ENCODE assay signal across 8 mouse cellular contexts in the genomic region with DNA sequence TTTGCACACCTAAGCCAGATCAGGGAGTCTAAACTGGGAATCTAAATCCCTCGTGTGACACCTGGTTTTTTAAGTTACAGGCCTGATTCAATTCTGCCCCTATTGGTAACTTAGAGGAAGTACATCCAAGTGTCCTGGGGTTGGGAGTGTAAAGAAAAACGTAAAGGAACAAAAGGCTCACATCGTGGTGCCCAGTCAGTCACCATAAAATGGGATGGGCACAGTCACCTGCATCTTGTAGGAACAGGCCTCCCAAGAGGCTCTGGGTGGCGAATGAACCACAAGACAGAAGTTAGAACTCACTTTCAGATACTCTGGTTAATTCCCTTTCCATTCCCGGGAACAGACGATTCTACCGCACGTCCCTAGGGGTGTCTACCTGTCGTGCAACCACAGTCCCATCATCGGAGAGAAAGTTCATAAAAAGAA. TPM values are rescaled to one million over a fixed set of nuclear protein-coding genes. Genes with fewer than 3 reads are reported as not detected.
DNase-seq lines count a peak whose midpoint lies in the region; ATAC-seq and TF ChIP-seq lines count a peak whose summit lies in the region.

No protein-coding gene starts in this region.

- in situ Hi-C loops in ES-E14 (cut with MboI; ENCODE audit: low sequenced_read_pairs in 2 of 2, unreplicated experiment in 2 of 2): no loop called here

- WGBS in forebrain, embryonic 12.5 days: under 1% methylated on average over 10 of the region's 10 CpGs
- 1% methylated on average over 10 of the region's 10 CpGs for WGBS in limb, embryonic 14.5 days

- H3K9ac ChIP-seq in ES-E14 (ENCODE audit: insufficient read depth, low read depth, low read length, poor library complexity, severe bottlenecking): peak overlapping the region; percentile 76; the same call in 1 of the 2 replicates
- H3K9ac ChIP-seq in forebrain, embryonic 12.5 days: peak overlapping the region; percentile 65; the same call in 1 of the 2 replicates
- no peak overlapping the region for H3K9ac ChIP-seq in limb, embryonic 14.5 days (ENCODE audit: low read depth, low read length, severe bottlenecking)

- no peaks in the 10 kb centered on the region; the same call in 1 of the 2 replicates for H3K36me3 ChIP-seq in ES-E14 (ENCODE audit: control insufficient read depth, insufficient read depth, low read length, poor library complexity, severe bottlenecking)
- H3K36me3 ChIP-seq in forebrain, embryonic 12.5 days (replicated peaks): no peaks in the 10 kb centered on the region
- H3K36me3 ChIP-seq in limb, embryonic 14.5 days (ENCODE audit: control insufficient read depth, insufficient read depth, low read length): no peaks in the 10 kb centered on the region

- peaks cover 10% of the 10 kb centered on the region for H3K27me3 ChIP-seq in forebrain, embryonic 12.5 days
- H3K27me3 ChIP-seq in limb, embryonic 14.5 days (ENCODE audit: control insufficient read depth, insufficient read depth, low read length): no peaks in the 10 kb centered on the region

- no peak for ATAC-seq in forebrain, embryonic 12.5 days (ENCODE audit: low FRiP score)
- no peak for ATAC-seq in limb, embryonic 14.5 days (ENCODE audit: low FRiP score, low read depth)
- no peak for ATAC-seq in cerebellum, adult (ENCODE audit: insufficient number of reproducible peaks, low FRiP score, low TSS enrichment)

- TF ChIP-seq CTCF in gastrocnemius, adult 2 months (IDR thresholded peaks at IDR 0.05): peak; percentile 63

- no peak for TF ChIP-seq POLR2A in limb, embryonic 14.5 days (IDR thresholded peaks at IDR 0.05; ENCODE audit: borderline replicate concordance, extremely low read depth, insufficient read depth, insufficient read length)

- intact Hi-C loops in gastrocnemius, adult 2 months (cut with DNase I): loop anchor here (2.0 kb wide), 1 partner anchor 19 kb away; no protein-coding TSS in a partner anchor

- H3K4me1 ChIP-seq in ES-E14 (ENCODE audit: control insufficient read depth in 2 of 2, insufficient read depth in 2 of 2, low read length in 2 of 2, poor library complexity in 1 of 2): peaks cover 6 to 7% of the 10 kb centered on the region in 2 experiments; a peak in 1 of 4 replicates
- peaks cover 31% of the 10 kb centered on the region for H3K4me1 ChIP-seq in forebrain, embryonic 12.5 days
- peaks cover 11% of the 10 kb centered on the region for H3K4me1 ChIP-seq in limb, embryonic 14.5 days (ENCODE audit: control insufficient read depth, insufficient read depth, low read length)

- peak overlapping the region; percentile 90 for H3K4me3 ChIP-seq in gastrocnemius, adult 2 months
- peak overlapping the region; percentile 73 to 85 for H3K4me3 ChIP-seq in ES-E14 (ENCODE audit: insufficient read depth in 1 of 2, low read depth in 1 of 2, low read length in 2 of 2, poor library complexity in 1 of 2, severe bottlenecking in 1 of 2)
- H3K4me3 ChIP-seq in forebrain, embryonic 12.5 days (replicated peaks): peak overlapping the region; percentile 61
- H3K4me3 ChIP-seq in limb, embryonic 14.5 days (replicated peaks; ENCODE audit: low read length): peak overlapping the region; percentile 50

- H3K27ac ChIP-seq in gastrocnemius, adult 2 months: peak overlapping the region; percentile 97
- peak overlapping the region; percentile 94; the same call in 1 of the 2 replicates for H3K27ac ChIP-seq in ES-E14 (ENCODE audit: insufficient read depth, low read depth, low read length, poor library complexity, severe bottlenecking)
- H3K27ac ChIP-seq in forebrain, embryonic 12.5 days: no peak overlapping the region
- no peak overlapping the region for H3K27ac ChIP-seq in limb, embryonic 14.5 days (replicated peaks; ENCODE audit: low read depth, low read length)

- H3K4me2 ChIP-seq in forebrain, embryonic 12.5 days: peak overlapping the region; percentile 97
- H3K4me2 ChIP-seq in limb, embryonic 14.5 days (replicated peaks; ENCODE audit: low read depth, low read length, severe bottlenecking): peak overlapping the region; percentile 77

- no peak for DNase-seq in gastrocnemius, adult 2 months
- no peak for DNase-seq in gastrocnemius, adult 8-10 months (ENCODE audit: low spot score in 2 of 2)
- no peak for DNase-seq in ES-E14 (ENCODE audit: low read depth, low spot score)
- DNase-seq in limb, embryonic 14.5 days (ENCODE audit: low spot score): peak; percentile 40
- DNase-seq in retina, embryonic 14.5 days (ENCODE audit: low spot score): peak; percentile 71
- DNase-seq in layer of hippocampus, adult 11-12 months (ENCODE audit: low spot score): no peak

- H3K9me3 ChIP-seq in ES-E14 (ENCODE audit: control insufficient read depth, insufficient read depth, low read depth, low read length): no peaks in the 10 kb centered on the region
- H3K9me3 ChIP-seq in forebrain, embryonic 12.5 days: no peaks in the 10 kb centered on the region
- no peaks in the 10 kb centered on the region for H3K9me3 ChIP-seq in limb, embryonic 14.5 days (ENCODE audit: control insufficient read depth, low read length)

TF ChIP-seq in ES-E14, 5 proteins besides CTCF, POLR2A, EP300 and RAD21:
- TF ChIP-seq CHD2 (IDR thresholded peaks at IDR 0.05; ENCODE audit: low read depth, low read length) (no peak), ZC3H11A (IDR thresholded peaks at IDR 0.05; ENCODE audit: borderline replicate concordance, low read depth, low read length) (no peak), HCFC1 (IDR thresholded peaks at IDR 0.05; ENCODE audit: borderline replicate concordance, insufficient read depth, low read length) (no peak), MAFK (IDR thresholded peaks at IDR 0.05; ENCODE audit: insufficient read depth, low read depth, low read length) (no peak), ZNF384 (IDR thresholded peaks at IDR 0.05; ENCODE audit: low read depth, low read length) (no peak)

RNA-seq across cellular contexts. Expression of a gene that starts 2.3 kb away (rescaled TPM):
- total RNA-seq in gastrocnemius, adult 2 months (2021): 100 to 1,000 TPM; 243 to 313 TPM
- 100 to 1,000 TPM; 261 to 301 (median 287) TPM for total RNA-seq in gastrocnemius, adult 8-10 months (2022)
- 155 and 204 TPM in 2 replicates for total RNA-seq in ES-E14 (2012; rRNA removed)
- polyA plus RNA-seq in forebrain, embryonic 12.5 days (2016; fragmentation: Nextera tagmentation; extraction: Ambion mirVana): 16.4 and 21.5 TPM in 2 replicates
- polyA plus RNA-seq in limb, embryonic 14.5 days (2012; rRNA removed): 13.4 and 14.2 TPM in 2 replicates
- polyA plus RNA-seq in limb, embryonic 14.5 days (2014; fragmentation: Nextera tagmentation; extraction: Ambion mirVana): 17.4 and 18.5 TPM in 2 replicates

Comparison
In these comparisons a context has a peak if more than half of its experiments do, and no peak if none do; other contexts are left out.
1. DNase-seq: peak in limb, embryonic 14.5 days (single experiment) and retina, embryonic 14.5 days (single experiment); none in gastrocnemius, adult 2 months (single experiment), gastrocnemius, adult 8-10 months (0 of 2), ES-E14 (single experiment) and layer of hippocampus, adult 11-12 months (single experiment).
2. H3K27ac ChIP-seq: peak in gastrocnemius, adult 2 months (single experiment) and ES-E14 (single experiment); none in forebrain, embryonic 12.5 days (single experiment) and limb, embryonic 14.5 days (single experiment).
3. Peak in every context shown above with its lines, with median percentiles within 50 percentile points of each other: H3K4me3 ChIP-seq.